Mouse (Mus musculus) G1E (cell line): Measurements from ENCODE around the gene Zfp750.

Experiments used
- CTCF ChIP-seq: IDR thresholded peaks from 2 replicates; pipeline ENCODE4 v1.5.1; 2012; ENCODE audit warnings: low read depth, low read length, inconsistent platforms, mixed read lengths
- GATA1 ChIP-seq: IDR thresholded peaks from 2 replicates; pipeline ENCODE4 v1.6.1; 2012; ENCODE audit warnings: borderline replicate concordance, low read length, inconsistent platforms, mixed read lengths
- TAL1 ChIP-seq: conservative IDR thresholded peaks from 2 replicates; pipeline ENCODE4 v1.6.1; 2012; ENCODE audit warnings: low read depth, low read length, inconsistent platforms, mixed read lengths

- no peak for TF ChIP-seq CTCF
- TF ChIP-seq TAL1: no peak
- no peak for TF ChIP-seq GATA1
Measured at GRCm38 (mm10) chr11:121481129-121481528, 38.0 kb downstream of the Zfp750 start.
